Mouse (Mus musculus) neutrophil, adult 5-6 weeks (primary cell): ENCODE measurements around the gene Rad54l. TPM values are rescaled to one million over a fixed set of nuclear protein-coding genes. Genes with fewer than 3 reads are reported as not detected.

Source experiments
- total RNA-seq: library from RNA; stranded (forward); fragments of 200-1000 nt; gene quantifications from 2 replicates; pipeline ENCODE4 v1.2.3, GENCODE M21; 2017

The Rad54l gene
- total RNA-seq, 1 experiment from 2014 or later, result 0.93 TPM

Other genes with a start within 250 kb of the Rad54l start
- gene Kncn, start 239.3 kb downstream of the Rad54l start, total RNA-seq, result not detected in 2 replicates
- gene 6430628N08Rik, start 233.0 kb downstream of the Rad54l start, total RNA-seq, result 0.25 TPM in 1 of 2 replicates, not detected in the other
- not detected in 2 replicates for gene Dmbx1, start 183.8 kb downstream of the Rad54l start, total RNA-seq
- 14.7 and 15.8 TPM in 2 replicates for gene Faah, start 105.8 kb downstream of the Rad54l start, total RNA-seq
- 30.7 and 49.6 TPM in 2 replicates for gene Nsun4, start 69.8 kb downstream of the Rad54l start, total RNA-seq
- gene Uqcrh, start 48.6 kb downstream of the Rad54l start, total RNA-seq, result 251 and 277 TPM in 2 replicates
- 14.8 and 19.8 TPM in 2 replicates for gene Lrrc41, start 48.4 kb downstream of the Rad54l start, total RNA-seq
- gene Pomgnt1, start 150 bp upstream of the Rad54l start, total RNA-seq, result 21.2 and 24.2 TPM in 2 replicates
- gene Lurap1, start 27.6 kb upstream of the Rad54l start, total RNA-seq, result 0.37 and 0.58 TPM in 2 replicates
- gene Tspan1, start 43.9 kb upstream of the Rad54l start, total RNA-seq, result 5.0 and 7.1 TPM in 2 replicates
- gene 1700042G07Rik, start 49.7 kb upstream of the Rad54l start, total RNA-seq, result not detected in 2 replicates
- not detected in 2 replicates for gene Gm49337, start 49.7 kb upstream of the Rad54l start, total RNA-seq
- 0.70 and 1.6 TPM in 2 replicates for gene Pik3r3, start 97.9 kb upstream of the Rad54l start, total RNA-seq